Mouse (Mus musculus) erythroid progenitor cell, adult 5-6 weeks (primary cell): ENCODE measurements around the gene Zc3h12a. TPM values are rescaled to one million over a fixed set of nuclear protein-coding genes. Genes with fewer than 3 reads are reported as not detected.

ENCODE experiments used
- total RNA-seq, 2 experiments: library from RNA; stranded (forward) in 1 of 2; stranded (reverse) in 1 of 2; fragments of 150-400 nt in 1 of 2; fragments of 186-747, 209-891 nt in 1 of 2; gene quantifications; 2 replicates each; pipeline versions ENCODE4 v1.2.3 to v1.2.4; 2015 to 2017; ENCODE audit warnings: low replicate concordance in 2 of 2

Gene Zc3h12a
- total RNA-seq, 2 experiments from 2014 or later = 0.42 to 0.45 TPM

Other genes with a start within 250 kb of the Zc3h12a start
- not detected in 2 replicates for gene Epha10, start 246.9 kb downstream of the Zc3h12a start, total RNA-seq (2015; ENCODE audit: low replicate concordance)
- 0.13 TPM in 1 of 2 replicates, not detected in the other for gene Epha10, start 246.9 kb downstream of the Zc3h12a start, total RNA-seq (2017; ENCODE audit: low replicate concordance)
- gene 9930104L06Rik, start 190.8 kb downstream of the Zc3h12a start, total RNA-seq (2015; ENCODE audit: low replicate concordance) = 1.7 and 4.0 TPM in 2 replicates
- gene 9930104L06Rik, start 190.8 kb downstream of the Zc3h12a start, total RNA-seq (2017; ENCODE audit: low replicate concordance) = 12.2 and 15.8 TPM in 2 replicates
- 272 and 278 TPM in 2 replicates for gene Cdca8, start 188.5 kb downstream of the Zc3h12a start, total RNA-seq (2015; ENCODE audit: low replicate concordance)
- gene Cdca8, start 188.5 kb downstream of the Zc3h12a start, total RNA-seq (2017; ENCODE audit: low replicate concordance) = 294 and 381 TPM in 2 replicates
- gene Rspo1, start 141.4 kb downstream of the Zc3h12a start, total RNA-seq (2015; ENCODE audit: low replicate concordance) = 0.72 TPM in 1 of 2 replicates, not detected in the other
- gene Rspo1, start 141.4 kb downstream of the Zc3h12a start, total RNA-seq (2017; ENCODE audit: low replicate concordance) = not detected in 2 replicates
- gene Gnl2, start 111.3 kb downstream of the Zc3h12a start, total RNA-seq (2015; ENCODE audit: low replicate concordance) = 12.3 and 25.6 TPM in 2 replicates
- 34.7 and 36.3 TPM in 2 replicates for gene Gnl2, start 111.3 kb downstream of the Zc3h12a start, total RNA-seq (2017; ENCODE audit: low replicate concordance)
- gene Dnali1, start 62.1 kb downstream of the Zc3h12a start, total RNA-seq (2015; ENCODE audit: low replicate concordance) = not detected in 2 replicates
- not detected in 2 replicates for gene Dnali1, start 62.1 kb downstream of the Zc3h12a start, total RNA-seq (2017; ENCODE audit: low replicate concordance)
- 14.8 and 36.5 TPM in 2 replicates for gene Snip1, start 61.2 kb downstream of the Zc3h12a start, total RNA-seq (2015; ENCODE audit: low replicate concordance)
- 19.6 and 21.6 TPM in 2 replicates for gene Snip1, start 61.2 kb downstream of the Zc3h12a start, total RNA-seq (2017; ENCODE audit: low replicate concordance)
- 27.0 and 66.7 TPM in 2 replicates for gene Meaf6, start 42.7 kb downstream of the Zc3h12a start, total RNA-seq (2015; ENCODE audit: low replicate concordance)
- gene Meaf6, start 42.7 kb downstream of the Zc3h12a start, total RNA-seq (2017; ENCODE audit: low replicate concordance) = 25.7 and 37.1 TPM in 2 replicates